Mouse (Mus musculus): ENCODE measurements at regions not wholly inside any gene's neighbourhood (a gene's known extent, or its start where the extent isn't known, plus 50 kb on each side); places are given as distances from the start of the nearest gene placed in this dataset.

GRCm38 (mm10) chr3:102610970-102611369 is 123.4 kb upstream of the Tspan2 start:
- no peak for DNase-seq (ENCODE audit: low read depth, low spot score)
- in situ Hi-C loops (cut with MboI; ENCODE audit: low sequenced_read_pairs in 2 of 2, unreplicated experiment in 2 of 2) = no loop called here
- Histone ChIP-seq H3K27ac (ENCODE audit: insufficient read depth, low read depth, low read length, poor library complexity, severe bottlenecking) (no peak overlapping the region), H3K9ac (ENCODE audit: insufficient read depth, low read depth, low read length, poor library complexity, severe bottlenecking) (no peak overlapping the region), H3K4me3 (ENCODE audit: insufficient read depth in 1 of 2, low read depth in 1 of 2, low read length in 2 of 2, poor library complexity in 1 of 2, severe bottlenecking in 1 of 2) (no peak overlapping the region), H3K9me3 (ENCODE audit: control insufficient read depth, insufficient read depth, low read depth, low read length) (no peaks in the 10 kb centered on the region), H3K36me3 (ENCODE audit: control insufficient read depth, insufficient read depth, low read length, poor library complexity, severe bottlenecking) (no peaks in the 10 kb centered on the region), H3K4me1 (ENCODE audit: control insufficient read depth in 2 of 2, insufficient read depth in 2 of 2, low read length in 2 of 2, poor library complexity in 1 of 2) (peaks cover 0 to 2% of the 10 kb centered on the region in 2 experiments; a peak in 1 of 4 replicates)
- no peak for TF ChIP-seq ZC3H11A (IDR thresholded peaks at IDR 0.05; ENCODE audit: borderline replicate concordance, low read depth, low read length)
- no peak for TF ChIP-seq CHD2 (IDR thresholded peaks at IDR 0.05; ENCODE audit: low read depth, low read length)
- no peak for TF ChIP-seq ZNF384 (IDR thresholded peaks at IDR 0.05; ENCODE audit: low read depth, low read length)
- TF ChIP-seq MAFK (IDR thresholded peaks at IDR 0.05; ENCODE audit: insufficient read depth, low read depth, low read length) = no peak

GRCm38 (mm10) chr3:102611398-102612366 is 122.6 kb upstream of the Tspan2 start:
- Histone ChIP-seq H3K36me3 (ENCODE audit: control insufficient read depth, insufficient read depth, low read length, poor library complexity, severe bottlenecking) (no peaks in the 10 kb centered on the region), H3K9ac (ENCODE audit: insufficient read depth, low read depth, low read length, poor library complexity, severe bottlenecking) (no peak overlapping the region), H3K4me1 (ENCODE audit: control insufficient read depth in 2 of 2, insufficient read depth in 2 of 2, low read length in 2 of 2, poor library complexity in 1 of 2) (peaks cover 0 to 2% of the 10 kb centered on the region in 2 experiments; a peak in 1 of 4 replicates), H3K4me3 (ENCODE audit: insufficient read depth in 1 of 2, low read depth in 1 of 2, low read length in 2 of 2, poor library complexity in 1 of 2, severe bottlenecking in 1 of 2) (no peak overlapping the region), H3K9me3 (ENCODE audit: control insufficient read depth, insufficient read depth, low read depth, low read length) (no peaks in the 10 kb centered on the region), H3K27ac (ENCODE audit: insufficient read depth, low read depth, low read length, poor library complexity, severe bottlenecking) (no peak overlapping the region)
- TF ChIP-seq CHD2 (IDR thresholded peaks at IDR 0.05; ENCODE audit: low read depth, low read length) (no peak), MAFK (IDR thresholded peaks at IDR 0.05; ENCODE audit: insufficient read depth, low read depth, low read length) (no peak)
- DNase-seq (ENCODE audit: low read depth, low spot score) = no peak
- in situ Hi-C loops (cut with MboI; ENCODE audit: low sequenced_read_pairs in 2 of 2, unreplicated experiment in 2 of 2) = no loop called here

GRCm38 (mm10) chr3:102619666-102620377 is 114.5 kb upstream of the Tspan2 start:
- no peak for TF ChIP-seq ZC3H11A (IDR thresholded peaks at IDR 0.05; ENCODE audit: borderline replicate concordance, low read depth, low read length)
- TF ChIP-seq HCFC1 (IDR thresholded peaks at IDR 0.05; ENCODE audit: borderline replicate concordance, insufficient read depth, low read length) = no peak
- TF ChIP-seq ZNF384 (IDR thresholded peaks at IDR 0.05; ENCODE audit: low read depth, low read length) = no peak
- no peak overlapping the region for H3K9ac ChIP-seq (ENCODE audit: insufficient read depth, low read depth, low read length, poor library complexity, severe bottlenecking)
- no peaks in the 10 kb centered on the region for H3K36me3 ChIP-seq (ENCODE audit: control insufficient read depth, insufficient read depth, low read length, poor library complexity, severe bottlenecking)
- in situ Hi-C loops (cut with MboI; ENCODE audit: low sequenced_read_pairs in 2 of 2, unreplicated experiment in 2 of 2) = no loop called here
- no peak overlapping the region for H3K4me3 ChIP-seq (ENCODE audit: insufficient read depth in 1 of 2, low read depth in 1 of 2, low read length in 2 of 2, poor library complexity in 1 of 2, severe bottlenecking in 1 of 2)
- no peak for DNase-seq (ENCODE audit: low read depth, low spot score)
- H3K27ac ChIP-seq (ENCODE audit: insufficient read depth, low read depth, low read length, poor library complexity, severe bottlenecking) = no peak overlapping the region
- H3K4me1 ChIP-seq (ENCODE audit: control insufficient read depth in 2 of 2, insufficient read depth in 2 of 2, low read length in 2 of 2, poor library complexity in 1 of 2) = no peaks in the 10 kb centered on the region
- H3K9me3 ChIP-seq (ENCODE audit: control insufficient read depth, insufficient read depth, low read depth, low read length) = no peaks in the 10 kb centered on the region

GRCm38 (mm10) chr3:102636076-102636475 is 98.3 kb upstream of the Tspan2 start:
- Histone ChIP-seq H3K9me3 (ENCODE audit: control insufficient read depth, insufficient read depth, low read depth, low read length) (no peaks in the 10 kb centered on the region), H3K4me1 (ENCODE audit: control insufficient read depth in 2 of 2, insufficient read depth in 2 of 2, low read length in 2 of 2, poor library complexity in 1 of 2) (no peaks in the 10 kb centered on the region), H3K36me3 (ENCODE audit: control insufficient read depth, insufficient read depth, low read length, poor library complexity, severe bottlenecking) (no peaks in the 10 kb centered on the region), H3K4me3 (ENCODE audit: insufficient read depth in 1 of 2, low read depth in 1 of 2, low read length in 2 of 2, poor library complexity in 1 of 2, severe bottlenecking in 1 of 2) (no peak overlapping the region), H3K27ac (ENCODE audit: insufficient read depth, low read depth, low read length, poor library complexity, severe bottlenecking) (no peak overlapping the region), H3K9ac (ENCODE audit: insufficient read depth, low read depth, low read length, poor library complexity, severe bottlenecking) (no peak overlapping the region)
- in situ Hi-C loops (cut with MboI; ENCODE audit: low sequenced_read_pairs in 2 of 2, unreplicated experiment in 2 of 2) = no loop called here
- no peak for DNase-seq (ENCODE audit: low read depth, low spot score)
- TF ChIP-seq CHD2 (IDR thresholded peaks at IDR 0.05; ENCODE audit: low read depth, low read length) (no peak), HCFC1 (IDR thresholded peaks at IDR 0.05; ENCODE audit: borderline replicate concordance, insufficient read depth, low read length) (no peak), MAFK (IDR thresholded peaks at IDR 0.05; ENCODE audit: insufficient read depth, low read depth, low read length) (no peak), ZNF384 (IDR thresholded peaks at IDR 0.05; ENCODE audit: low read depth, low read length) (no peak), ZC3H11A (IDR thresholded peaks at IDR 0.05; ENCODE audit: borderline replicate concordance, low read depth, low read length) (no peak)

Measured in ES-E14 (cell line).